Mouse (Mus musculus) G1E (cell line): ENCODE measurements around the gene Nap1l4.

ENCODE experiments used
- CTCF ChIP-seq: IDR thresholded peaks from 2 replicates; pipeline ENCODE4 v1.5.1; 2012; ENCODE audit warnings: low read depth, low read length, inconsistent platforms, mixed read lengths
- GATA2 ChIP-seq: IDR thresholded peaks from 2 replicates; pipeline ENCODE4 v1.6.1; 2012; ENCODE audit warnings: low read depth, low read length, inconsistent platforms, borderline replicate concordance
- POLR2AphosphoS5 ChIP-seq: IDR thresholded peaks from 2 replicates; pipeline ENCODE4 v1.6.1; 2012; ENCODE audit warnings: low read depth, low read length, inconsistent platforms; ENCODE audit not compliant: insufficient replicate concordance
- TAL1 ChIP-seq: conservative IDR thresholded peaks from 2 replicates; pipeline ENCODE4 v1.6.1; 2012; ENCODE audit warnings: low read depth, low read length, inconsistent platforms, mixed read lengths

DNA sequence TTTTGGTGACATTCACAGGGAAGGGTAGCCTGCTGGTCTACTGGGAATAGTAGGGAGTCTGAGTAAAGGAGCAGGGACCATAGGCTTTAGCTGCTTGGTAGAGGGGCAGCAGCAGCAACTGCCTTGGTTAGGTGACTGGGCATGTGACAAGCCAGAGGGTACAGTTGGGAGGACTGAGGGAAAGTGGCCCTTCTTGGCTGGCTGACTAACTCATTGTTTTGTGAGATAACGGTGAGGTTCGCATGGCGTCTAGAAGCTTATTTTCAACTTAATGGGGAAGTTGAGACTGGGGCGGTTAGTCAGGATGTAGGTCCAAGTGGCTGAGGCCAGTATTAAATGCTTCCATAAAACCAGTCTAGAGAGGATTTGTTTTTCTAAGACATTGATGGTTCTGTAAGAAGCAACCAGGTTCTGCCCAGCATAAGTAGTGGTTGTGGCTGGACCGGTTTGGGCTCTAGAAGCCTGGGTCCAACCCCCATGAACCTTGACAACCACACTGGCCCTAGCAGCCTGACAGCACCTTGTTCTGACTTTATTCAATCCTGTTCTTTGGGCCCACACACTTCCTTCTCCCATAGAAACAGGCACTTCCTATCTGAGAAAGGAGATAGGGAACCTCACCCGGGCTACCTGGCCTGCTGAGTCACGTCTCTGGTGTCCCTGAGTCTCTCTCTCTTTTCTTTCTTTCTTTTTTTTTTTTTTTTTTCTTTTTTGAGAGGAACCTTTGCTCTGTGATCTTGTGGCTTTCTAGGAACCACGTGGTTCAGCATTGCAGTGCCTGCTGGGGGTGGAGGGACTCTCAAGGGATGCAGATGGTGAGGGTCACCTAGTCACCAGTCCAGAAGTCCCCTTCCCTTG, 53.6 kb downstream of the Nap1l4 start:
- TF ChIP-seq CTCF, result no peak
- no peak for TF ChIP-seq POLR2AphosphoS5
- TF ChIP-seq TAL1, result no peak
- TF ChIP-seq GATA2, result no peak
